ENCODE assay signal across 15 mouse cellular contexts in the genomic region with DNA sequence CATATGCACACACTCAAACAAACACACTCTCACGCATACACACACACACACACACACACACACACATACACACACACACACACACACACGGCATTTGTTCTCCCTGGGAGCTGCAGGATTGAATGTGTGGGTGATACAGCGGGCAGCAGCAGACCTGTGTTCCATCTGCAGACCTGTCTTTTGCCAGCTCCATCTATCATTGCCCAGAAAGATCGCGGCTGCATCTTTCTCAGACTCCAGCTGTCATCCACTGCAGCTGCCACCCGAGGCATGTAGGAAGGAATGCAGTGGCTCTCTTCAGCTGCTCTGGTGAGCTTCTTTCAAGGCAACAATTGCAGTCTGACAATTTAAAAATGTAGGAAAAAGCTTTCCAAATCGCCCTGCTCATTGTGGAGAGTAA. TPM values are rescaled to one million over a fixed set of nuclear protein-coding genes. Genes with fewer than 3 reads are reported as not detected.
DNase-seq lines count a peak whose midpoint lies in the region; ATAC-seq and TF ChIP-seq lines count a peak whose summit lies in the region.
"Had no signal": no experiment of that assay in that cellular context is flagged by ENCODE, and none has a peak within 500 bp of the region (broad histone marks: within the 10 kb centered on the region; RNA-seq: fewer than 3 reads in every experiment).

No protein-coding gene starts in this region.

- H3K9ac ChIP-seq in lung, embryonic 14.5 days: no peak overlapping the region
- no peak overlapping the region for H3K9ac ChIP-seq in hindbrain, embryonic 14.5 days
- no peak overlapping the region for H3K9ac ChIP-seq in neural tube, embryonic 15.5 days (replicated peaks)
- H3K9ac ChIP-seq: liver, embryonic 15.5 days had no signal

- no peaks in the 10 kb centered on the region for H3K27me3 ChIP-seq in lung, embryonic 14.5 days (ENCODE audit: insufficient read depth, low read length)
- H3K27me3 ChIP-seq in hindbrain, embryonic 14.5 days (ENCODE audit: control insufficient read depth, insufficient read depth, low read length): no peaks in the 10 kb centered on the region
- H3K27me3 ChIP-seq in neural tube, embryonic 15.5 days (replicated peaks): no peaks in the 10 kb centered on the region
- H3K27me3 ChIP-seq: liver, embryonic 15.5 days had no signal

- no peak overlapping the region for H3K4me3 ChIP-seq in lung, embryonic 14.5 days (ENCODE audit: low read depth, low read length)
- H3K4me3 ChIP-seq in hindbrain, embryonic 14.5 days (replicated peaks; ENCODE audit: low read length): no peak overlapping the region
- no peak overlapping the region for H3K4me3 ChIP-seq in neural tube, embryonic 15.5 days (replicated peaks)
- H3K4me3 ChIP-seq: erythroblast, embryonic 14.5 days; liver, embryonic 15.5 days had no signal

- H3K36me3 ChIP-seq in lung, embryonic 14.5 days (ENCODE audit: insufficient read depth): no peaks in the 10 kb centered on the region
- no peaks in the 10 kb centered on the region for H3K36me3 ChIP-seq in hindbrain, embryonic 14.5 days (replicated peaks; ENCODE audit: control insufficient read depth, insufficient read depth)
- no peaks in the 10 kb centered on the region for H3K36me3 ChIP-seq in neural tube, embryonic 15.5 days
- H3K36me3 ChIP-seq: G1E; liver, embryonic 15.5 days had no signal

- no peak overlapping the region for H3K4me2 ChIP-seq in lung, embryonic 14.5 days
- no peak overlapping the region for H3K4me2 ChIP-seq in hindbrain, embryonic 14.5 days (replicated peaks)
- no peak overlapping the region for H3K4me2 ChIP-seq in neural tube, embryonic 15.5 days
- H3K4me2 ChIP-seq: liver, embryonic 15.5 days had no signal

- 37% methylated on average over 7 of the region's 7 CpGs for WGBS in lung, embryonic 14.5 days
- 53% methylated on average over 7 of the region's 7 CpGs for WGBS in hindbrain, embryonic 14.5 days
- 42% methylated on average over 7 of the region's 7 CpGs for WGBS in neural tube, embryonic 15.5 days

- ATAC-seq in frontal cortex, adult (ENCODE audit: low TSS enrichment): peak; percentile 67
- no peak for ATAC-seq in lung, embryonic 14.5 days (ENCODE audit: insufficient read depth)
- no peak for ATAC-seq in hindbrain, embryonic 14.5 days (ENCODE audit: low FRiP score)
- ATAC-seq in neural tube, embryonic 15.5 days (ENCODE audit: low FRiP score): no peak; the same call in 1 of the 2 replicates
- ATAC-seq: intestine, postnatal 0 days had no signal

- no peaks in the 10 kb centered on the region for H3K4me1 ChIP-seq in lung, embryonic 14.5 days (ENCODE audit: insufficient read depth)
- H3K4me1 ChIP-seq in hindbrain, embryonic 14.5 days (replicated peaks; ENCODE audit: control insufficient read depth, insufficient read depth, low read length): 0 out of 2 replicates have a peak, but pooled peaks cover 4% of the 10 kb centered on the region
- peaks cover 10% of the 10 kb centered on the region for H3K4me1 ChIP-seq in neural tube, embryonic 15.5 days
- H3K4me1 ChIP-seq: liver, embryonic 15.5 days had no signal

- no peak for TF ChIP-seq CTCF in lung, embryonic 14.5 days (IDR thresholded peaks at IDR 0.05; ENCODE audit: low read depth)

- no peaks in the 10 kb centered on the region for H3K9me3 ChIP-seq in lung, embryonic 14.5 days (ENCODE audit: low read depth, low read length)
- H3K9me3 ChIP-seq in hindbrain, embryonic 14.5 days (ENCODE audit: control insufficient read depth, low read length): no peaks in the 10 kb centered on the region
- H3K9me3 ChIP-seq in neural tube, embryonic 15.5 days (replicated peaks): no peaks in the 10 kb centered on the region
- H3K9me3 ChIP-seq: G1E; liver, embryonic 15.5 days had no signal

- no peak for DNase-seq in frontal cortex, postnatal 25 days (ENCODE audit: low spot score in 2 of 2)
- peak; percentile 46 for DNase-seq in lung, embryonic 14.5 days
- DNase-seq in lung, postnatal 36 days: no peak
- DNase-seq in hindbrain, embryonic 14.5 days (ENCODE audit: low spot score): no peak
- DNase-seq in kidney, postnatal 4 days: no peak
- DNase-seq: adrenal gland, postnatal 10 days; cerebellum, postnatal 36 days; lung, postnatal 4 days; midbrain, embryonic 14.5 days had no signal

- H3K27ac ChIP-seq in lung, embryonic 14.5 days (ENCODE audit: low read depth): no peak overlapping the region
- H3K27ac ChIP-seq in hindbrain, embryonic 14.5 days: 0 out of 2 replicates have a peak overlapping the region, but pooled peaks have one; percentile 26
- H3K27ac ChIP-seq in neural tube, embryonic 15.5 days (replicated peaks): peak overlapping the region; percentile 61
- H3K27ac ChIP-seq: liver, embryonic 15.5 days had no signal

RNA-seq across cellular contexts. Expression of a gene that starts 56.4 kb away (rescaled TPM):
- 73.7 and 79.2 TPM in 2 replicates for polyA plus RNA-seq in lung, embryonic 14.5 days (2014; fragmentation: Nextera tagmentation; extraction: Ambion mirVana)
- 26.2 and 29.7 TPM in 2 replicates for polyA plus RNA-seq in hindbrain, embryonic 14.5 days (2014; fragmentation: Nextera tagmentation; extraction: Ambion mirVana)
- polyA plus RNA-seq in neural tube, embryonic 15.5 days (2015; fragmentation: Nextera tagmentation; extraction: Ambion mirVana): 25.8 and 37.8 TPM in 2 replicates

RNA-seq across cellular contexts. Expression of a gene that starts 56.9 kb away (rescaled TPM):
- 1.1 and 1.2 TPM in 2 replicates for polyA plus RNA-seq in lung, embryonic 14.5 days (2014; fragmentation: Nextera tagmentation; extraction: Ambion mirVana)
- polyA plus RNA-seq in hindbrain, embryonic 14.5 days (2014; fragmentation: Nextera tagmentation; extraction: Ambion mirVana): 15.8 and 22.0 TPM in 2 replicates
- 13.6 and 19.9 TPM in 2 replicates for polyA plus RNA-seq in neural tube, embryonic 15.5 days (2015; fragmentation: Nextera tagmentation; extraction: Ambion mirVana)
- polyA plus RNA-seq: erythroblast, embryonic 14.5 days; G1E had no signal
